Mouse (Mus musculus): ENCODE results near the gene Tceal3. TPM values are rescaled to one million over a fixed set of nuclear protein-coding genes. Genes with fewer than 3 reads are reported as not detected.
"Not testable (repeated sequence)": the region's sequence is repeated elsewhere in the genome, so short reads cannot be mapped to it uniquely, and the experiment has no call there.

The Tceal3 gene
- total RNA-seq, 4 experiments from 2014 or later: 150 to 189 (median 184) TPM

DNA sequence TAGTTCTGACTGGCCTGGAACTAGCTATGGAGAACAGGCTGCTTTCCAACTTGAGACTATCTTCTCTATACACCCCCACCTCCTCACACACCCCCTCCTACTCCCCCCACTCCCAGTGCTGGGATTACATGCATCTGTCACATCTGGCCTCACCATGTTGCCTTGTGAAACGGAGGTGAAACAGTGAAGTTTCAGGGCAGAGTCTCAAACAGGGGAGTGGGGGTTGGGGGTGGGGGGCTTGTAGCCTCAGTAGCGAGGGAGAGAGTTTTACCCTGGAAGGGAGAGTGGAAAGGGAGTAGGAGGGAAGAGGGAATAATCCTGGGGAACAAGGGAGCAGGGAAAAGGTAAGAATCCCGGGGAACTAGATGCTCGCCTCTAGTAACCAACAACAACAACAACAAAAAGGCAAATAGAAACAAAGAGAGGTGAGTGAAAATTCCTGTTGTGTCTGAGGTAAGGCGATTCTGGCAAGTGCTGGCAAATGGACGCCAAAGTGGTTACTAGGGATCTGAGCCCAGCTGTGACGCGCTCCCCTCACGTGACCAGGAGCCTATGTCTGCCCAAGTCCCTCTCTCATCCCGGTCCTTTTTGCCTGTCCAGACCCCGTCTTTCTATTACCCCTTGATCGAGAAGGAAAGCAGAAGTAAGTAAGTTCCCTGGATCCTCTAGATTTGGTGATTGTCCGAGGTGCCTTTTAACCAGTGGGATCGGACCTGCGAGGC is 117.0 kb downstream of the Tceal3 start, which contains the start of gene Tceal1:
Tceal1 (plus strand) TSS at position 537 of the 722 bp plus-strand sequence.
- DNase-seq (ENCODE audit: low spot score in 2 of 2): peak; percentile 35 to 58

DNA sequence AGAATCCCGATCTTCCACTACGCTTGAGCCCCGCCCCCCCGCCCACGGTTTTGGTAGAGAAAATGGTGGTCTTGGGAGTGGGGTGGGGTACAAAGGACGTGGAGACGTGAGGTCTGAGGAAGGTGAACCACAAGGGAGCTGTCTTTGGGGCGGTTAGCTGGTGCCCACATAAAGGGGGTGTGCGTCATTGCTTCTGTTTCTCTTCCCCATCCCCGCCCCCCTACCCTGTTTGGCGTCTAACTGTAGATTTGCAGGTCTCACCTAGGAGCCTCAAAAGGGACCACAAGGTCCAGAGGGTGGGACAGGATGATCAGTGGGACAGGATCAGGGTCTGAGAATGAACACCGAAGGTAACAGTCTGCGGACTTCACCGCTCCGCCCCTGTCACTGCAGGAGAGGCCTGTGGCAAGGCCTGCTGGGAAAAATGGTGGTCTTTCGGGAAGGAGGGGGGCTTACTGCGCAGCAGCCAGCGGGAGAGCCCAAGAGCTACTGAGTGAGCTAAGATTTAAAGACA is 117.6 kb downstream of the Tceal3 start:
- peak; percentile 15 to 20 for DNase-seq (ENCODE audit: low spot score in 2 of 2)

DNA sequence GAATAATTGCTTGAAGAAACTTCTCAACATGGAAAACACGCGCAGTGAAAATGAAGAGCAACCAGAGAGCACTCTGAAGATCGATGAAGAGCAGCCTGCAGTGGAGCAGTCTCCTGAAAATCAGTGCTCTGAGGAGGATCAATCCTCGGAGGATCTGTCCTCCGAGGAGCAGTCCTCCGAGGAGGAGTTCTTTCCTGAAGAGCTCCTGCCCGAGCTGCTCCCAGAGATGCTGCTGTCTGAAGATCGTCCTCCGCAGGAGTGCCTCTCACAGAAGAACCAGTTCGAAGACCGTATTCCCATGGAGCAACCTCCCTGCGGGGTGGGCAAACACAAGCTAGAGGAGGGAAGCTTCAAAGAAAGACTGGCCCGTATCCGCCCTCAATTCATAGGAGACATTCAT is 118.1 kb downstream of the Tceal3 start:
- DNase-seq (ENCODE audit: low spot score in 2 of 2): no peak

DNA sequence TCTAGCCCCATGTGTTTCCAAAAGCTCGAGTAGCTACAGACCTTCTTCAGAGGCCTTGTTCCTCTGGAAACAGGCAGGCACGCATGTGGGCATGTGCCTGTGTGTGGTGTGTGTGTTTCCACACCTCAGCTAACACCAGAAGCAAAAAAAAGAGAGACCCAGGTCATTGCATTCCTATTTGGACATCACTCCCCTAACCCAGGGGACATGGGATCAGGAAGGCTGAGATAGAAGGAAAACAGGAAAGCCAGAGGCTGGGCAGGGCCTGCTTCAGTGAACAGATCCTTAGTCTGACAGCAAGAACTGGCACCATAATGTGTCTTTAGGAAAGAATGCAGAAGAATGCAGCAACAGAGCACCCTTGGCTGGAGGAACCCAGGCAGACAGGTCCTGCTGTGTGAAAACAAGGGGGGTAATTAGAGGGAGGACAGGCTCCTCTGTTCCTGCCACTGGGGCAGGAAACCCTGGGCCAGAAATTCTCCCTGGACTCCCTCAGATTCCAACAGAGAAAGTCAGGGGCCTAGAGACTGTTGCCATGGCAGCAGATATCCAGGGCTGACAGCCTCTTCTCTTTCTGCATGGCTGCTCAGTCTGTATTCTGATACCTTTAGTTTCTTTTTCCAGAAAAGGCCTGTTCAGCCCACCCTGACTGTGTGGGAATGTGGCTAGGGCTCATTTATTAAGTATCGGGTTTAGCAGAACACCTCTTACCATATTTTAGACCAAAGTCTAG is 124.3 kb downstream of the Tceal3 start:
- DNase-seq (ENCODE audit: low spot score in 2 of 2): not testable (repeated sequence)

Other genes with a start within 250 kb of the Tceal3 start
- not detected for gene Kir3dl1, start 72.8 kb upstream of the Tceal3 start, total RNA-seq (2022)
- gene Kir3dl2, start 46.8 kb upstream of the Tceal3 start, total RNA-seq (2022): under 1 TPM in 1 of 4 experiments, not detected in 3; 0.22 TPM
- 10 to 100 TPM; 14.5 to 16.3 (median 15.8) TPM for gene Tceal1, start 117.1 kb downstream of the Tceal3 start, total RNA-seq (2022)
- gene Morf4l2, start 152.8 kb downstream of the Tceal3 start, total RNA-seq (2022): 100 to 1,000 TPM; 291 to 334 (median 319) TPM
- gene Glra4, start 189.3 kb downstream of the Tceal3 start, total RNA-seq (2022): under 1 TPM; 0.21 to 0.67 (median 0.38) TPM
- gene Plp1, start 231.8 kb downstream of the Tceal3 start, total RNA-seq (2022): 100 to 1,000 TPM; 799 to 917 (median 880) TPM